Mouse (Mus musculus): Measurements from ENCODE around the gene Prima1. TPM values are rescaled to one million over a fixed set of nuclear protein-coding genes. Genes with fewer than 3 reads are reported as not detected.

Prima1 gene
- polyA plus RNA-seq (2015; fragmentation: Nextera tagmentation; extraction: Ambion mirVana), result 2.0 and 3.2 TPM in 2 replicates

GRCm38 (mm10) chr12:103242083-103242581 is at the start of gene Prima1:
TSS of gene Prima1 (minus strand) at chr12:103242150.
- Histone ChIP-seq H3K36me3 (no peaks in the 10 kb centered on the region), H3K4me1 (peaks cover 29% of the 10 kb centered on the region), H3K9me3 (replicated peaks) (no peaks in the 10 kb centered on the region), H3K4me3 (replicated peaks) (peak within 1 kb of the TSS; percentile 70), H3K27me3 (replicated peaks) (peaks cover 13% of the 10 kb centered on the region; the same call in 1 of the 2 replicates), H3K4me2 (peak within 1 kb of the TSS; percentile 92), H3K9ac (replicated peaks) (peak within 1 kb of the TSS; percentile 69), H3K27ac (replicated peaks) (peak within 1 kb of the TSS; percentile 78)
- peak; percentile 82 for ATAC-seq (ENCODE audit: low FRiP score)
- under 1% methylated on average over 42 of the region's 54 CpGs for WGBS

- Histone ChIP-seq H3K9ac (replicated peaks) (no peak overlapping the region), H3K36me3 (no peaks in the 10 kb centered on the region), H3K4me3 (replicated peaks) (no peak overlapping the region), H3K9me3 (replicated peaks) (no peaks in the 10 kb centered on the region), H3K4me1 (no peaks in the 10 kb centered on the region), H3K27ac (replicated peaks) (no peak overlapping the region), H3K4me2 (no peak overlapping the region), H3K27me3 (replicated peaks) (no peaks in the 10 kb centered on the region)
- ATAC-seq (ENCODE audit: low FRiP score), result no peak; the same call in 1 of the 2 replicates
- 63% methylated on average over 4 of the region's 4 CpGs for WGBS
Observed at GRCm38 (mm10) chr12:103287276-103287675, 45.3 kb upstream of the Prima1 start.

GRCm38 (mm10) chr12:103283411-103283810 is 41.5 kb upstream of the Prima1 start:
- H3K9me3 ChIP-seq (replicated peaks), result no peaks in the 10 kb centered on the region
- 94% methylated on average over 3 of the region's 3 CpGs for WGBS
- H3K4me1 ChIP-seq, result 0 out of 2 replicates have a peak, but pooled peaks cover 3% of the 10 kb centered on the region
- H3K4me2 ChIP-seq, result no peak overlapping the region
- no peak overlapping the region for H3K9ac ChIP-seq (replicated peaks)
- no peaks in the 10 kb centered on the region for H3K27me3 ChIP-seq (replicated peaks)
- ATAC-seq (ENCODE audit: low FRiP score), result no peak
- no peak overlapping the region for H3K27ac ChIP-seq (replicated peaks)
- no peaks in the 10 kb centered on the region for H3K36me3 ChIP-seq
- H3K4me3 ChIP-seq (replicated peaks), result no peak overlapping the region

- 0 out of 2 replicates have a peak, but pooled peaks cover 3% of the 10 kb centered on the region for H3K4me1 ChIP-seq
- no peak overlapping the region for H3K4me2 ChIP-seq
- H3K4me3 ChIP-seq (replicated peaks), result no peak overlapping the region
- H3K9ac ChIP-seq (replicated peaks), result no peak overlapping the region
- H3K36me3 ChIP-seq, result no peaks in the 10 kb centered on the region
- H3K27ac ChIP-seq (replicated peaks), result no peak overlapping the region
- no peak for ATAC-seq (ENCODE audit: low FRiP score)
- 66% methylated on average over 6 of the region's 6 CpGs for WGBS
- H3K27me3 ChIP-seq (replicated peaks), result no peaks in the 10 kb centered on the region
- no peaks in the 10 kb centered on the region for H3K9me3 ChIP-seq (replicated peaks)
Observed at GRCm38 (mm10) chr12:103282936-103283335, 41.0 kb upstream of the Prima1 start.

- Histone ChIP-seq H3K9me3 (replicated peaks) (no peaks in the 10 kb centered on the region), H3K9ac (replicated peaks) (no peak overlapping the region), H3K36me3 (no peaks in the 10 kb centered on the region), H3K4me1 (0 out of 2 replicates have a peak, but pooled peaks cover 3% of the 10 kb centered on the region), H3K4me3 (replicated peaks) (no peak overlapping the region), H3K4me2 (no peak overlapping the region), H3K27me3 (replicated peaks) (no peaks in the 10 kb centered on the region), H3K27ac (replicated peaks) (no peak overlapping the region)
- 53% methylated on average over 4 of the region's 4 CpGs for WGBS
- ATAC-seq (ENCODE audit: low FRiP score), result peak; percentile 31; the same call in 1 of the 2 replicates
Observed at GRCm38 (mm10) chr12:103281912-103282311, 40.0 kb upstream of the Prima1 start.

- Histone ChIP-seq H3K27me3 (replicated peaks) (no peaks in the 10 kb centered on the region), H3K9ac (replicated peaks) (no peak overlapping the region), H3K27ac (replicated peaks) (no peak overlapping the region), H3K36me3 (no peaks in the 10 kb centered on the region), H3K4me1 (0 out of 2 replicates have a peak, but pooled peaks cover 3% of the 10 kb centered on the region), H3K4me3 (replicated peaks) (no peak overlapping the region), H3K9me3 (replicated peaks) (no peaks in the 10 kb centered on the region), H3K4me2 (no peak overlapping the region)
- no peak for ATAC-seq (ENCODE audit: low FRiP score)
- WGBS, result 55% methylated on average over 2 of the region's 2 CpGs
Observed at GRCm38 (mm10) chr12:103281491-103281890, 39.5 kb upstream of the Prima1 start.

- Histone ChIP-seq H3K4me3 (replicated peaks) (no peak overlapping the region), H3K27me3 (replicated peaks) (no peaks in the 10 kb centered on the region), H3K9ac (replicated peaks) (no peak overlapping the region), H3K4me2 (no peak overlapping the region), H3K4me1 (no peaks in the 10 kb centered on the region), H3K36me3 (no peaks in the 10 kb centered on the region), H3K27ac (replicated peaks) (no peak overlapping the region), H3K9me3 (replicated peaks) (no peaks in the 10 kb centered on the region)
- no peak for ATAC-seq (ENCODE audit: low FRiP score)
- 82% methylated on average over 4 of the region's 4 CpGs for WGBS
Observed at GRCm38 (mm10) chr12:103276422-103276821, 34.5 kb upstream of the Prima1 start.

- Histone ChIP-seq H3K4me3 (replicated peaks) (no peak overlapping the region), H3K9me3 (replicated peaks) (no peaks in the 10 kb centered on the region), H3K36me3 (no peaks in the 10 kb centered on the region), H3K4me2 (no peak overlapping the region), H3K9ac (replicated peaks) (no peak overlapping the region), H3K27ac (replicated peaks) (no peak overlapping the region), H3K4me1 (no peaks in the 10 kb centered on the region), H3K27me3 (replicated peaks) (no peaks in the 10 kb centered on the region)
- 83% methylated on average over 2 of the region's 2 CpGs for WGBS
- no peak for ATAC-seq (ENCODE audit: low FRiP score)
Observed at GRCm38 (mm10) chr12:103273732-103274131, 31.8 kb upstream of the Prima1 start.

GRCm38 (mm10) chr12:103273051-103273450 is 31.1 kb upstream of the Prima1 start:
- WGBS, result 69% methylated on average over 6 of the region's 6 CpGs
- Histone ChIP-seq H3K4me1 (no peaks in the 10 kb centered on the region), H3K4me2 (no peak overlapping the region), H3K27ac (replicated peaks) (no peak overlapping the region), H3K4me3 (replicated peaks) (no peak overlapping the region), H3K9ac (replicated peaks) (no peak overlapping the region), H3K9me3 (replicated peaks) (no peaks in the 10 kb centered on the region), H3K36me3 (no peaks in the 10 kb centered on the region), H3K27me3 (replicated peaks) (no peaks in the 10 kb centered on the region)
- ATAC-seq (ENCODE audit: low FRiP score), result no peak

GRCm38 (mm10) chr12:103272176-103272575 is 30.2 kb upstream of the Prima1 start:
- no peak overlapping the region for H3K27ac ChIP-seq (replicated peaks)
- H3K27me3 ChIP-seq (replicated peaks), result no peaks in the 10 kb centered on the region
- H3K36me3 ChIP-seq, result no peaks in the 10 kb centered on the region
- H3K4me3 ChIP-seq (replicated peaks), result no peak overlapping the region
- H3K4me2 ChIP-seq, result no peak overlapping the region
- WGBS, result 93% methylated on average over 3 of the region's 3 CpGs
- H3K9me3 ChIP-seq (replicated peaks), result no peaks in the 10 kb centered on the region
- H3K4me1 ChIP-seq, result no peaks in the 10 kb centered on the region
- H3K9ac ChIP-seq (replicated peaks), result no peak overlapping the region
- ATAC-seq (ENCODE audit: low FRiP score), result no peak

- no peaks in the 10 kb centered on the region for H3K27me3 ChIP-seq (replicated peaks)
- peaks cover 9% of the 10 kb centered on the region for H3K4me1 ChIP-seq
- ATAC-seq (ENCODE audit: low FRiP score), result no peak
- H3K27ac ChIP-seq (replicated peaks), result no peak overlapping the region
- no peak overlapping the region for H3K4me2 ChIP-seq
- no peak overlapping the region for H3K9ac ChIP-seq (replicated peaks)
- H3K36me3 ChIP-seq, result no peaks in the 10 kb centered on the region
- H3K4me3 ChIP-seq (replicated peaks), result no peak overlapping the region
- 50% methylated on average over 3 of the region's 3 CpGs for WGBS
- H3K9me3 ChIP-seq (replicated peaks), result no peaks in the 10 kb centered on the region
Observed at GRCm38 (mm10) chr12:103266605-103267004, 24.7 kb upstream of the Prima1 start.

GRCm38 (mm10) chr12:103262017-103262865 is 20.3 kb upstream of the Prima1 start:
- peak overlapping the region; percentile 48 for H3K27ac ChIP-seq (replicated peaks)
- no peaks in the 10 kb centered on the region for H3K36me3 ChIP-seq
- H3K9ac ChIP-seq (replicated peaks), result no peak overlapping the region
- no peak overlapping the region for H3K4me2 ChIP-seq
- peaks cover 10% of the 10 kb centered on the region for H3K4me1 ChIP-seq
- 47% methylated on average over 13 of the region's 13 CpGs for WGBS
- ATAC-seq (ENCODE audit: low FRiP score), result 0 out of 2 replicates have a peak, but pooled peaks have one; percentile 60
- H3K27me3 ChIP-seq (replicated peaks), result no peaks in the 10 kb centered on the region
- H3K4me3 ChIP-seq (replicated peaks), result no peak overlapping the region
- no peaks in the 10 kb centered on the region for H3K9me3 ChIP-seq (replicated peaks)
